Mouse (Mus musculus) MEL (cell line): ENCODE data around the gene Sorbs1. TPM values are rescaled to one million over a fixed set of nuclear protein-coding genes. Genes with fewer than 3 reads are reported as not detected.

Experiments
- DNase-seq: peaks from one replicate; pipeline ENCODE4 v3.0.0; 2011; ENCODE audit warnings: low read depth, low spot score
- H3K27ac ChIP-seq: 2 replicates; pipeline ENCODE4 v1.5.1; 2012; ENCODE audit warnings: low read depth, mild to moderate bottlenecking, control low read depth, low read length, moderate library complexity; ENCODE audit not compliant: control insufficient read depth
- H3K27me3 ChIP-seq, 2 experiments: fragments of 150-350 bp in 1 of 2; sonication (generic) in 1 of 2; 2 replicates each; pipeline ENCODE4 v1.6.1; 2012; ENCODE audit warnings: low read length in 2 of 2, mild to moderate bottlenecking in 2 of 2, improper control_type of control experiment in 1 of 2, moderate library complexity in 1 of 2; ENCODE audit not compliant: insufficient read depth in 2 of 2, control insufficient read depth in 1 of 2
- H3K36me3 ChIP-seq, 2 experiments: 2 replicates each; pipeline ENCODE4 v1.6.1; 2012 to 2014; ENCODE audit warnings: low read length in 2 of 2, improper control_type of control experiment in 1 of 2, inconsistent platforms in 1 of 2, mild to moderate bottlenecking in 1 of 2; ENCODE audit not compliant: insufficient read depth in 2 of 2, control insufficient read depth in 1 of 2
- H3K4me1 ChIP-seq, 2 experiments: fragments of 150-350 bp in 1 of 2; sonication (generic) in 1 of 2; 2 replicates each; pipeline ENCODE4 v1.6.1; 2012; ENCODE audit warnings: low read length in 2 of 2, improper control_type of control experiment in 1 of 2, mild to moderate bottlenecking in 1 of 2; ENCODE audit not compliant: insufficient read depth in 2 of 2, control insufficient read depth in 1 of 2
- H3K4me3 ChIP-seq, 2 experiments: fragments of 150-350 bp in 1 of 2; sonication (generic) in 1 of 2; 2 replicates each; pipeline ENCODE4 v1.5.1; 2012; ENCODE audit warnings: low read depth in 2 of 2, low read length in 2 of 2, mild to moderate bottlenecking in 2 of 2, moderate library complexity in 2 of 2, control low read depth in 1 of 2, improper control_type of control experiment in 1 of 2; ENCODE audit not compliant: control insufficient read depth in 1 of 2, insufficient read depth in 1 of 2
- H3K79me2 ChIP-seq: 2 replicates; pipeline ENCODE4 v1.6.1; 2012; ENCODE audit warnings: mild to moderate bottlenecking, low read length, moderate library complexity; ENCODE audit not compliant: control insufficient read depth, poor library complexity, insufficient read depth
- H3K9ac ChIP-seq: 2 replicates; pipeline ENCODE4 v1.6.1; 2012; ENCODE audit warnings: low read depth, mild to moderate bottlenecking, control low read depth, low read length, moderate library complexity; ENCODE audit not compliant: control insufficient read depth, poor library complexity, severe bottlenecking
- H3K9me3 ChIP-seq: fragments of 150-350 bp; sonication (generic); replicated peaks from 2 replicates; pipeline ENCODE4 v1.6.1; 2012; ENCODE audit warnings: mild to moderate bottlenecking, low read length, improper control_type of control experiment, moderate library complexity; ENCODE audit not compliant: insufficient read depth
- CTCF ChIP-seq, 3 experiments: IDR thresholded peaks in 2 of 3; conservative IDR thresholded peaks in 1 of 3; 2 replicates each; pipeline ENCODE4 v1.5.1; 2011 to 2012; ENCODE audit warnings: low read length in 3 of 3, low read depth in 2 of 3, mild to moderate bottlenecking in 2 of 3, improper control_type of control experiment in 1 of 3, inconsistent platforms in 1 of 3, mixed read lengths in 1 of 3, moderate library complexity in 1 of 3; ENCODE audit not compliant: control insufficient read depth in 1 of 3, insufficient read depth in 1 of 3, poor library complexity in 1 of 3, severe bottlenecking in 1 of 3
- E2F4 ChIP-seq: IDR thresholded peaks from 2 replicates; pipeline ENCODE4 v1.6.1; 2011; ENCODE audit warnings: low read depth, low read length, improper control_type of control experiment, borderline replicate concordance
- ELF1 ChIP-seq: IDR thresholded peaks from 2 replicates; pipeline ENCODE4 v1.6.1; 2014; ENCODE audit warnings: low read depth, mild to moderate bottlenecking, inconsistent platforms, low read length, improper control_type of control experiment, moderate library complexity
- EP300 ChIP-seq, 2 experiments: IDR thresholded peaks; 2 replicates each; pipeline ENCODE4 v1.6.1; 2011; ENCODE audit warnings: improper control_type of control experiment in 2 of 2, low read length in 2 of 2, low read depth in 1 of 2, mild to moderate bottlenecking in 1 of 2
- GABPA ChIP-seq: IDR thresholded peaks from 2 replicates; pipeline ENCODE4 v1.6.1; 2012; ENCODE audit warnings: low read depth, mild to moderate bottlenecking, inconsistent platforms, low read length, improper control_type of control experiment, moderate library complexity
- GATA1 ChIP-seq: IDR thresholded peaks from 2 replicates; pipeline ENCODE4 v1.6.1; 2011; ENCODE audit warnings: low read depth, low read length, improper control_type of control experiment
- HCFC1 ChIP-seq: IDR thresholded peaks from 2 replicates; pipeline ENCODE4 v1.6.1; 2012; ENCODE audit warnings: low read depth, mild to moderate bottlenecking, inconsistent platforms, low read length, improper control_type of control experiment, moderate library complexity
- MAFK ChIP-seq: IDR thresholded peaks from 2 replicates; pipeline ENCODE4 v1.6.1; 2011; ENCODE audit warnings: low read depth, mild to moderate bottlenecking, low read length, improper control_type of control experiment, borderline replicate concordance
- MAX ChIP-seq: IDR thresholded peaks from 2 replicates; pipeline ENCODE4 v1.6.1; 2011; ENCODE audit warnings: low read length, improper control_type of control experiment
- MXI1 ChIP-seq: IDR thresholded peaks from 2 replicates; pipeline ENCODE4 v1.6.1; 2011; ENCODE audit warnings: mild to moderate bottlenecking, low read depth, low read length, improper control_type of control experiment
- MYB ChIP-seq: IDR thresholded peaks from 2 replicates; pipeline ENCODE4 v1.6.1; 2011; ENCODE audit warnings: mild to moderate bottlenecking, low read depth, low read length, improper control_type of control experiment
- MYC ChIP-seq: IDR thresholded peaks from 2 replicates; pipeline ENCODE4 v1.6.1; 2011; ENCODE audit warnings: low read depth, mild to moderate bottlenecking, low read length, improper control_type of control experiment, moderate library complexity
- NELFE ChIP-seq: IDR thresholded peaks from 2 replicates; pipeline ENCODE4 v1.6.1; 2011; ENCODE audit warnings: low read depth, low read length, improper control_type of control experiment
- POLR2A ChIP-seq, 2 experiments: IDR thresholded peaks; 2 replicates each; pipeline ENCODE4 v1.6.1; 2011 to 2012; ENCODE audit warnings: low read length in 2 of 2, mild to moderate bottlenecking in 2 of 2, control low read depth in 1 of 2, improper control_type of control experiment in 1 of 2, low read depth in 1 of 2, moderate library complexity in 1 of 2; ENCODE audit not compliant: control insufficient read depth in 1 of 2, insufficient read depth in 1 of 2, poor library complexity in 1 of 2
- POLR2AphosphoS2 ChIP-seq: IDR thresholded peaks from 2 replicates; pipeline ENCODE4 v1.6.1; 2011; ENCODE audit warnings: low read length, improper control_type of control experiment
- RAD21 ChIP-seq: IDR thresholded peaks from 2 replicates; pipeline ENCODE4 v1.6.1; 2011; ENCODE audit warnings: mild to moderate bottlenecking, low read depth, low read length, improper control_type of control experiment
- SMC3 ChIP-seq: IDR thresholded peaks from 2 replicates; pipeline ENCODE4 v1.6.1; 2011; ENCODE audit warnings: low read depth, low read length, improper control_type of control experiment
- TAL1 ChIP-seq: IDR thresholded peaks from 2 replicates; pipeline ENCODE4 v1.6.1; 2012; ENCODE audit warnings: mild to moderate bottlenecking, inconsistent platforms, low read length, moderate library complexity, mixed read lengths
- TCF12 ChIP-seq: IDR thresholded peaks from 2 replicates; pipeline ENCODE4 v1.6.1; 2014; ENCODE audit warnings: low read depth, mild to moderate bottlenecking, inconsistent platforms, low read length, improper control_type of control experiment, moderate library complexity
- UBTF ChIP-seq: IDR thresholded peaks from 2 replicates; pipeline ENCODE4 v1.6.1; 2012; ENCODE audit warnings: low read depth, mild to moderate bottlenecking, inconsistent platforms, low read length, improper control_type of control experiment, moderate library complexity, borderline replicate concordance; ENCODE audit not compliant: insufficient read depth
- USF1 ChIP-seq: IDR thresholded peaks from 2 replicates; pipeline ENCODE4 v1.6.1; 2014; ENCODE audit warnings: low read depth, mild to moderate bottlenecking, inconsistent platforms, low read length, improper control_type of control experiment, moderate library complexity
- ZC3H11A ChIP-seq: IDR thresholded peaks from 2 replicates; pipeline ENCODE4 v1.6.1; 2012; ENCODE audit warnings: low read depth, mild to moderate bottlenecking, inconsistent platforms, low read length, improper control_type of control experiment
- ZKSCAN1 ChIP-seq: IDR thresholded peaks from 2 replicates; pipeline ENCODE4 v1.6.1; 2012; ENCODE audit warnings: low read depth, mild to moderate bottlenecking, inconsistent platforms, low read length, improper control_type of control experiment, moderate library complexity
- ZMIZ1 ChIP-seq: IDR thresholded peaks from 2 replicates; pipeline ENCODE4 v1.6.1; 2012; ENCODE audit warnings: low read depth, mild to moderate bottlenecking, inconsistent platforms, low read length, improper control_type of control experiment, moderate library complexity
- polyA plus RNA-seq, 2 experiments: library from polyadenylated mRNA; stranded (reverse) in 1 of 2; unstranded in 1 of 2; fragments of >175 nt in 1 of 2; fragments of >200 nt in 1 of 2; gene quantifications; 2 replicates each; pipeline versions ENCODE4 v1.2.1 to v1.2.4; 2012; ENCODE audit warnings: low replicate concordance in 2 of 2, low read depth in 1 of 2; ENCODE audit not compliant: insufficient read length in 2 of 2, insufficient read depth in 1 of 2, missing spikeins in 1 of 2
- total RNA-seq: library from RNA; depleted of rRNA; stranded (reverse); fragments of 300-350 nt; gene quantifications from 2 replicates; pipeline ENCODE4 v1.2.3, GENCODE M21; 2012

The Sorbs1 gene
- total and polyA plus RNA-seq, 3 experiments = 1.3 to 5.3 TPM; not detected in 1

- no peak for TF ChIP-seq MAFK
- TF ChIP-seq GATA1 = no peak
- TF ChIP-seq MYB = no peak
- TF ChIP-seq ZMIZ1 = no peak
- TF ChIP-seq SMC3 = no peak
- no peak for TF ChIP-seq NELFE
- no peak for TF ChIP-seq EP300 (IDR thresholded peaks at IDR 0.05; ENCODE audit: low read depth in 1 of 2, low read length in 2 of 2)
- no peak for TF ChIP-seq POLR2AphosphoS2
- TF ChIP-seq E2F4 = no peak
- no peak for TF ChIP-seq HCFC1
- TF ChIP-seq TAL1 = no peak
- TF ChIP-seq TCF12 = no peak
- no peak for TF ChIP-seq RAD21
- TF ChIP-seq MAX = no peak
- no peak for TF ChIP-seq GABPA
- TF ChIP-seq ZKSCAN1 = no peak
- TF ChIP-seq POLR2A (IDR thresholded peaks at IDR 0.05; ENCODE audit: control insufficient read depth in 1 of 2, insufficient read depth in 1 of 2, low read depth in 1 of 2, low read length in 2 of 2, poor library complexity in 1 of 2) = no peak
- H3K9me3 ChIP-seq = no peaks in the 10 kb centered on the region
- no peaks in the 10 kb centered on the region for H3K36me3 ChIP-seq
- H3K27me3 ChIP-seq = no peaks in the 10 kb centered on the region
- no peaks in the 10 kb centered on the region for H3K79me2 ChIP-seq
- no peaks in the 10 kb centered on the region for H3K4me1 ChIP-seq
- H3K4me3 ChIP-seq = no peak overlapping the region
- H3K9ac ChIP-seq = no peak overlapping the region
- peak; percentile 4 for DNase-seq
- no peak overlapping the region for H3K27ac ChIP-seq
These were observed 167.2 kb downstream of the Sorbs1 start for GRCm38 (mm10) chr19:40346232-40346844.

DNA sequence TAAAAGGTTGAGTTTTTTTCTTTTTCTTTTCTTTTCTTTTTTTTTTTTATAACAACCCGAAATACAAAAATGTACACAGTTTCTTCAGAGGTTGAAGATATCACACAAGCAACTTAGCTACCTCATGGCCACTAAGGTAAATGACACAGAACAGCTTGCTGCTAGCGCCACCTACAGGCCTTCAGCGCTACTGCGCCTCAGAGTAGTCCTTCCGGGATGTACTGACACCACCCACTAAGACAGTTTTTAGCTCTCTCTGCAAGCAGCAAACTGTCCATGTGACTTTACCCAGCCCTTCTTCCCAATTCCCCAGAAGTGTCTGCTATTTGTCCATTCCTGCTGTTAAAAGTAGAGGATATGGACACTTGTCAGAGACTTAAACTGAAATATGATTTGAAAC, 167.9 kb downstream of the Sorbs1 start:
- TF ChIP-seq MYC (peak; percentile 65), RAD21 (peak; percentile 53), SMC3 (peak; percentile 48), NELFE (no peak), CTCF (IDR thresholded peaks at IDR 0.05 in 2 of 3, conservative IDR thresholded peaks at IDR 0.05 in 1 of 3; ENCODE audit: control insufficient read depth in 1 of 3, insufficient read depth in 1 of 3, low read depth in 2 of 3, low read length in 3 of 3, poor library complexity in 1 of 3, severe bottlenecking in 1 of 3) (peak; percentile 90 to 99 (median 90)), USF1 (peak; percentile 64), ZC3H11A (peak; percentile 30; the same call in 1 of the 2 replicates), E2F4 (no peak), ELF1 (peak; percentile 75; the same call in 1 of the 2 replicates), MXI1 (peak; percentile 47; the same call in 1 of the 2 replicates), UBTF (no peak)
- TF ChIP-seq, all 39 proteins: peak for 8
- H3K27ac ChIP-seq = no peak overlapping the region
- H3K4me3 ChIP-seq = no peak overlapping the region
- DNase-seq = peak; percentile 87
- no peak overlapping the region for H3K9ac ChIP-seq
- no peaks in the 10 kb centered on the region for H3K27me3 ChIP-seq
- no peaks in the 10 kb centered on the region for H3K79me2 ChIP-seq
- H3K4me1 ChIP-seq = no peaks in the 10 kb centered on the region
- no peaks in the 10 kb centered on the region for H3K36me3 ChIP-seq
- no peaks in the 10 kb centered on the region for H3K9me3 ChIP-seq
